Mouse (Mus musculus) MEL (cell line): ENCODE data around the gene Plxna3.

Experiments used
- CTCF ChIP-seq, 3 experiments: IDR thresholded peaks in 2 of 3; conservative IDR thresholded peaks in 1 of 3; 2 replicates each; pipeline ENCODE4 v1.5.1; 2011 to 2012; ENCODE audit warnings: low read length in 3 of 3, low read depth in 2 of 3, mild to moderate bottlenecking in 2 of 3, improper control_type of control experiment in 1 of 3, inconsistent platforms in 1 of 3, mixed read lengths in 1 of 3, moderate library complexity in 1 of 3; ENCODE audit not compliant: control insufficient read depth in 1 of 3, insufficient read depth in 1 of 3, poor library complexity in 1 of 3, severe bottlenecking in 1 of 3
- JUND ChIP-seq: IDR thresholded peaks from 2 replicates; pipeline ENCODE4 v1.6.1; 2011; ENCODE audit warnings: low read depth, mild to moderate bottlenecking, improper control_type of control experiment, low read length
- RAD21 ChIP-seq: IDR thresholded peaks from 2 replicates; pipeline ENCODE4 v1.6.1; 2011; ENCODE audit warnings: mild to moderate bottlenecking, low read depth, low read length, improper control_type of control experiment

DNA sequence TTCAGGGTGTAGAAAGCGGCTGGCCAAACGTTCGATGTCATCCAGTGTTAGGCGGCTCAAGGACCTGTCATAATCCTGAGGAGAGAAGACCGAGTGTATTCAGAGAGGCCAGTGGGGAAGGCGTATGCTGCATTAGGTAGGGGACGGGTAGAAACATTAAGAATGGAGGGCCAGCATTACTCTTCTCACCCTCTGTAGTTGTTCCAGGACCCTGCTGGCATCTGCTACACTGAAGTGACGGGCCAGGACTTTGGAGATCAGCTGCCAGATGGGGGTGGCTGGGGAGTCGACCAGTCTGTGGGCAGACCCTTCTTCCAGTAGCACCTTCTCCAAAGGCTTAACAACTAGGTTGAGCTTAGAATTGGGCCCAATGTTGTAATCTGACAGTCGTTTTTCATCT, 38.6 kb downstream of the Plxna3 start:
- no peak for TF ChIP-seq JUND
- no peak for TF ChIP-seq RAD21
- no peak for TF ChIP-seq CTCF (IDR thresholded peaks at IDR 0.05 in 2 of 3, conservative IDR thresholded peaks at IDR 0.05 in 1 of 3; ENCODE audit: control insufficient read depth in 1 of 3, insufficient read depth in 1 of 3, low read depth in 2 of 3, low read length in 3 of 3, poor library complexity in 1 of 3, severe bottlenecking in 1 of 3)
